Mouse (Mus musculus) MEL (cell line): ENCODE data around the gene Lag3.

ENCODE experiments used
- CHD1 ChIP-seq: IDR thresholded peaks from 2 replicates; pipeline ENCODE4 v1.6.1; 2012; ENCODE audit warnings: low read depth, mild to moderate bottlenecking, inconsistent platforms, low read length, improper control_type of control experiment
- CTCF ChIP-seq, 3 experiments: IDR thresholded peaks in 2 of 3; conservative IDR thresholded peaks in 1 of 3; 2 replicates each; pipeline ENCODE4 v1.5.1; 2011 to 2012; ENCODE audit warnings: low read length in 3 of 3, low read depth in 2 of 3, mild to moderate bottlenecking in 2 of 3, improper control_type of control experiment in 1 of 3, inconsistent platforms in 1 of 3, mixed read lengths in 1 of 3, moderate library complexity in 1 of 3; ENCODE audit not compliant: control insufficient read depth in 1 of 3, insufficient read depth in 1 of 3, poor library complexity in 1 of 3, severe bottlenecking in 1 of 3
- ETS1 ChIP-seq: IDR thresholded peaks from 2 replicates; pipeline ENCODE4 v1.6.1; 2012; ENCODE audit warnings: low read depth, mild to moderate bottlenecking, inconsistent platforms, low read length, improper control_type of control experiment, moderate library complexity
- GATA1 ChIP-seq: IDR thresholded peaks from 2 replicates; pipeline ENCODE4 v1.6.1; 2011; ENCODE audit warnings: low read depth, low read length, improper control_type of control experiment
- HCFC1 ChIP-seq: IDR thresholded peaks from 2 replicates; pipeline ENCODE4 v1.6.1; 2012; ENCODE audit warnings: low read depth, mild to moderate bottlenecking, inconsistent platforms, low read length, improper control_type of control experiment, moderate library complexity
- MAFK ChIP-seq: IDR thresholded peaks from 2 replicates; pipeline ENCODE4 v1.6.1; 2011; ENCODE audit warnings: low read depth, mild to moderate bottlenecking, low read length, improper control_type of control experiment, borderline replicate concordance
- MEF2A ChIP-seq: IDR thresholded peaks from 2 replicates; pipeline ENCODE4 v1.6.1; 2014; ENCODE audit warnings: low read depth, mild to moderate bottlenecking, inconsistent platforms, low read length, improper control_type of control experiment; ENCODE audit not compliant: poor library complexity, insufficient replicate concordance, severe bottlenecking; ENCODE audit errors: extremely low read depth
- POLR2A ChIP-seq, 2 experiments: IDR thresholded peaks; 2 replicates each; pipeline ENCODE4 v1.6.1; 2011 to 2012; ENCODE audit warnings: low read length in 2 of 2, mild to moderate bottlenecking in 2 of 2, control low read depth in 1 of 2, improper control_type of control experiment in 1 of 2, low read depth in 1 of 2, moderate library complexity in 1 of 2; ENCODE audit not compliant: control insufficient read depth in 1 of 2, insufficient read depth in 1 of 2, poor library complexity in 1 of 2
- POLR2AphosphoS5 ChIP-seq: IDR thresholded peaks from 2 replicates; pipeline ENCODE4 v1.6.1; 2012; ENCODE audit warnings: low read depth, borderline replicate concordance, mild to moderate bottlenecking, inconsistent platforms, low read length, moderate library complexity, mixed read lengths
- TAL1 ChIP-seq: IDR thresholded peaks from 2 replicates; pipeline ENCODE4 v1.6.1; 2012; ENCODE audit warnings: mild to moderate bottlenecking, inconsistent platforms, low read length, moderate library complexity, mixed read lengths
- USF1 ChIP-seq: IDR thresholded peaks from 2 replicates; pipeline ENCODE4 v1.6.1; 2014; ENCODE audit warnings: low read depth, mild to moderate bottlenecking, inconsistent platforms, low read length, improper control_type of control experiment, moderate library complexity
- ZKSCAN1 ChIP-seq: IDR thresholded peaks from 2 replicates; pipeline ENCODE4 v1.6.1; 2012; ENCODE audit warnings: low read depth, mild to moderate bottlenecking, inconsistent platforms, low read length, improper control_type of control experiment, moderate library complexity
- ZNF384 ChIP-seq: IDR thresholded peaks from 2 replicates; pipeline ENCODE4 v1.6.1; 2012; ENCODE audit warnings: low read depth, mild to moderate bottlenecking, inconsistent platforms, low read length, improper control_type of control experiment

DNA sequence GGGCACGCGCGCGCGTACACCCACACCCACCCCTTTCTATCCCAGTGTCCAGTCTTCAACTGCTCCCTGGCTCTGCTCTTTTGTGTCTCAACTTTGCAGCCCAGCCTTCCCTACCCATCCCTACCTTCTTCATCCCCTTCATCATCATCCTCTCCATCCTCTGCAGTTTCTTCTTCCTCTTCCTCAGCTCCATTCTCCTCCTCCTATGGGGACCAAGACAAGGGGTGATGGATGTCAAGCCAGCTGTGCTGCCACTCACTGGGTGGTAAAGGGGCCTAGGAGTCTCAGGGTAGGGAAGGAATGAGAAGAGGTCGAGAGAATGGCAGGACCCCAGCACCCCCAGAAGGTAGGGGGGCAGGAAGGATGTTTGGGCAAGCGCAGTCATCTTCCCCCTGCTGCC is 3.0 kb upstream of the Lag3 start:
- TF ChIP-seq HCFC1 (no peak), USF1 (no peak), GATA1 (no peak), POLR2A (IDR thresholded peaks at IDR 0.05; ENCODE audit: control insufficient read depth in 1 of 2, insufficient read depth in 1 of 2, low read depth in 1 of 2, low read length in 2 of 2, poor library complexity in 1 of 2) (no peak), CTCF (IDR thresholded peaks at IDR 0.05 in 2 of 3, conservative IDR thresholded peaks at IDR 0.05 in 1 of 3; ENCODE audit: control insufficient read depth in 1 of 3, insufficient read depth in 1 of 3, low read depth in 2 of 3, low read length in 3 of 3, poor library complexity in 1 of 3, severe bottlenecking in 1 of 3) (no peak), MAFK (no peak), TAL1 (no peak), POLR2AphosphoS5 (no peak), MEF2A (no peak), ETS1 (no peak), ZKSCAN1 (no peak), CHD1 (no peak), ZNF384 (no peak)
